Mouse (Mus musculus): Measurements from ENCODE around the gene Nipal1. TPM values are rescaled to one million over a fixed set of nuclear protein-coding genes. Genes with fewer than 3 reads are reported as not detected.

Nipal1 gene
- polyA plus RNA-seq, 1 experiment, result 0.93 TPM

GRCm38 (mm10) chr5:72694684-72695083, 47.1 kb downstream of the Nipal1 start:
- Histone ChIP-seq H3K27me3 (ENCODE audit: control insufficient read depth, insufficient read depth, low read length, poor library complexity, severe bottlenecking) (no peaks in the 10 kb centered on the region), H3K27ac (ENCODE audit: insufficient read depth, low read length) (no peak overlapping the region), H3K9me3 (replicated peaks; ENCODE audit: control insufficient read depth, insufficient read depth, low read length, poor library complexity, severe bottlenecking) (no peaks in the 10 kb centered on the region), H3K36me3 (ENCODE audit: control insufficient read depth, insufficient read depth, low read length, poor library complexity, severe bottlenecking) (no peaks in the 10 kb centered on the region), H3K9ac (ENCODE audit: low read depth, poor library complexity, severe bottlenecking) (no peak overlapping the region), H3K4me1 (ENCODE audit: control insufficient read depth, insufficient read depth, low read length) (no peaks in the 10 kb centered on the region), H3K4me3 (ENCODE audit: low read depth, low read length) (no peak overlapping the region)
- TF ChIP-seq POLR2A (IDR thresholded peaks at IDR 0.05; ENCODE audit: insufficient read depth, low read length) (no peak), CTCF (IDR thresholded peaks at IDR 0.05; ENCODE audit: low read depth, low read length) (no peak), EP300 (IDR thresholded peaks at IDR 0.05; ENCODE audit: insufficient read depth, low read depth, low read length) (no peak)

GRCm38 (mm10) chr5:72696491-72696890, 48.9 kb downstream of the Nipal1 start:
- Histone ChIP-seq H3K36me3 (ENCODE audit: control insufficient read depth, insufficient read depth, low read length, poor library complexity, severe bottlenecking) (no peaks in the 10 kb centered on the region), H3K9me3 (replicated peaks; ENCODE audit: control insufficient read depth, insufficient read depth, low read length, poor library complexity, severe bottlenecking) (no peaks in the 10 kb centered on the region), H3K27ac (ENCODE audit: insufficient read depth, low read length) (no peak overlapping the region), H3K4me1 (ENCODE audit: control insufficient read depth, insufficient read depth, low read length) (no peaks in the 10 kb centered on the region), H3K4me3 (ENCODE audit: low read depth, low read length) (no peak overlapping the region), H3K27me3 (ENCODE audit: control insufficient read depth, insufficient read depth, low read length, poor library complexity, severe bottlenecking) (no peaks in the 10 kb centered on the region), H3K9ac (ENCODE audit: low read depth, poor library complexity, severe bottlenecking) (no peak overlapping the region)
- no peak for TF ChIP-seq EP300 (IDR thresholded peaks at IDR 0.05; ENCODE audit: insufficient read depth, low read depth, low read length)
- TF ChIP-seq CTCF (IDR thresholded peaks at IDR 0.05; ENCODE audit: low read depth, low read length), result no peak
- no peak for TF ChIP-seq POLR2A (IDR thresholded peaks at IDR 0.05; ENCODE audit: insufficient read depth, low read length)

- TF ChIP-seq EP300 (IDR thresholded peaks at IDR 0.05; ENCODE audit: insufficient read depth, low read depth, low read length) (no peak), POLR2A (IDR thresholded peaks at IDR 0.05; ENCODE audit: insufficient read depth, low read length) (no peak), CTCF (IDR thresholded peaks at IDR 0.05; ENCODE audit: low read depth, low read length) (no peak)
- H3K4me3 ChIP-seq (ENCODE audit: low read depth, low read length), result no peak overlapping the region
- H3K9me3 ChIP-seq (replicated peaks; ENCODE audit: control insufficient read depth, insufficient read depth, low read length, poor library complexity, severe bottlenecking), result no peaks in the 10 kb centered on the region
- no peaks in the 10 kb centered on the region for H3K27me3 ChIP-seq (ENCODE audit: control insufficient read depth, insufficient read depth, low read length, poor library complexity, severe bottlenecking)
- no peaks in the 10 kb centered on the region for H3K36me3 ChIP-seq (ENCODE audit: control insufficient read depth, insufficient read depth, low read length, poor library complexity, severe bottlenecking)
- no peak overlapping the region for H3K27ac ChIP-seq (ENCODE audit: insufficient read depth, low read length)
- no peaks in the 10 kb centered on the region for H3K4me1 ChIP-seq (ENCODE audit: control insufficient read depth, insufficient read depth, low read length)
- H3K9ac ChIP-seq (ENCODE audit: low read depth, poor library complexity, severe bottlenecking), result no peak overlapping the region
Measured at GRCm38 (mm10) chr5:72698343-72698742, 50.7 kb downstream of the Nipal1 start.

GRCm38 (mm10) chr5:72698818-72699499, 51.4 kb downstream of the Nipal1 start:
- H3K4me3 ChIP-seq (ENCODE audit: low read depth, low read length), result no peak overlapping the region
- TF ChIP-seq CTCF (IDR thresholded peaks at IDR 0.05; ENCODE audit: low read depth, low read length) (no peak), EP300 (IDR thresholded peaks at IDR 0.05; ENCODE audit: insufficient read depth, low read depth, low read length) (no peak), POLR2A (IDR thresholded peaks at IDR 0.05; ENCODE audit: insufficient read depth, low read length) (no peak)
- no peaks in the 10 kb centered on the region for H3K4me1 ChIP-seq (ENCODE audit: control insufficient read depth, insufficient read depth, low read length)
- no peak overlapping the region for H3K27ac ChIP-seq (ENCODE audit: insufficient read depth, low read length)
- H3K9me3 ChIP-seq (replicated peaks; ENCODE audit: control insufficient read depth, insufficient read depth, low read length, poor library complexity, severe bottlenecking), result no peaks in the 10 kb centered on the region
- no peaks in the 10 kb centered on the region for H3K27me3 ChIP-seq (ENCODE audit: control insufficient read depth, insufficient read depth, low read length, poor library complexity, severe bottlenecking)
- H3K9ac ChIP-seq (ENCODE audit: low read depth, poor library complexity, severe bottlenecking), result no peak overlapping the region
- no peaks in the 10 kb centered on the region for H3K36me3 ChIP-seq (ENCODE audit: control insufficient read depth, insufficient read depth, low read length, poor library complexity, severe bottlenecking)

GRCm38 (mm10) chr5:72699500-72699818, 51.9 kb downstream of the Nipal1 start:
- no peak overlapping the region for H3K27ac ChIP-seq (ENCODE audit: insufficient read depth, low read length)
- H3K4me3 ChIP-seq (ENCODE audit: low read depth, low read length), result no peak overlapping the region
- H3K9me3 ChIP-seq (replicated peaks; ENCODE audit: control insufficient read depth, insufficient read depth, low read length, poor library complexity, severe bottlenecking), result no peaks in the 10 kb centered on the region
- no peak for TF ChIP-seq POLR2A (IDR thresholded peaks at IDR 0.05; ENCODE audit: insufficient read depth, low read length)
- TF ChIP-seq CTCF (IDR thresholded peaks at IDR 0.05; ENCODE audit: low read depth, low read length), result no peak
- TF ChIP-seq EP300 (IDR thresholded peaks at IDR 0.05; ENCODE audit: insufficient read depth, low read depth, low read length), result no peak
- no peak overlapping the region for H3K9ac ChIP-seq (ENCODE audit: low read depth, poor library complexity, severe bottlenecking)
- no peaks in the 10 kb centered on the region for H3K4me1 ChIP-seq (ENCODE audit: control insufficient read depth, insufficient read depth, low read length)
- no peaks in the 10 kb centered on the region for H3K36me3 ChIP-seq (ENCODE audit: control insufficient read depth, insufficient read depth, low read length, poor library complexity, severe bottlenecking)
- H3K27me3 ChIP-seq (ENCODE audit: control insufficient read depth, insufficient read depth, low read length, poor library complexity, severe bottlenecking), result no peaks in the 10 kb centered on the region

GRCm38 (mm10) chr5:72702202-72702601, 54.6 kb downstream of the Nipal1 start:
- H3K27ac ChIP-seq (ENCODE audit: insufficient read depth, low read length), result no peak overlapping the region
- H3K4me3 ChIP-seq (ENCODE audit: low read depth, low read length), result no peak overlapping the region
- TF ChIP-seq EP300 (IDR thresholded peaks at IDR 0.05; ENCODE audit: insufficient read depth, low read depth, low read length), result no peak
- no peak for TF ChIP-seq POLR2A (IDR thresholded peaks at IDR 0.05; ENCODE audit: insufficient read depth, low read length)
- no peak for TF ChIP-seq CTCF (IDR thresholded peaks at IDR 0.05; ENCODE audit: low read depth, low read length)
- no peaks in the 10 kb centered on the region for H3K27me3 ChIP-seq (ENCODE audit: control insufficient read depth, insufficient read depth, low read length, poor library complexity, severe bottlenecking)
- no peaks in the 10 kb centered on the region for H3K4me1 ChIP-seq (ENCODE audit: control insufficient read depth, insufficient read depth, low read length)
- H3K36me3 ChIP-seq (ENCODE audit: control insufficient read depth, insufficient read depth, low read length, poor library complexity, severe bottlenecking), result no peaks in the 10 kb centered on the region
- no peak overlapping the region for H3K9ac ChIP-seq (ENCODE audit: low read depth, poor library complexity, severe bottlenecking)
- 0 out of 2 replicates have a peak, but pooled peaks cover 2% of the 10 kb centered on the region for H3K9me3 ChIP-seq (replicated peaks; ENCODE audit: control insufficient read depth, insufficient read depth, low read length, poor library complexity, severe bottlenecking)

All from ES-Bruce4 (cell line).